Mouse (Mus musculus): Measurements from ENCODE around the gene Unc5c. TPM values are rescaled to one million over a fixed set of nuclear protein-coding genes. Genes with fewer than 3 reads are reported as not detected.

Unc5c gene
- total and polyA plus RNA-seq, 3 experiments = not detected

GRCm38 (mm10) chr3:141538120-141538519 is 73.1 kb downstream of the Unc5c start (continued):
- TF ChIP-seq ZMIZ1 (IDR thresholded peaks at IDR 0.05; ENCODE audit: low read depth, low read length) = no peak
- no peak for TF ChIP-seq MAX (IDR thresholded peaks at IDR 0.05; ENCODE audit: low read length)
- no peak for TF ChIP-seq ZKSCAN1 (IDR thresholded peaks at IDR 0.05; ENCODE audit: low read depth, low read length)
- TF ChIP-seq MYC (IDR thresholded peaks at IDR 0.05; ENCODE audit: low read depth, low read length) = no peak
- no peak for TF ChIP-seq ZNF384 (IDR thresholded peaks at IDR 0.05; ENCODE audit: low read depth, low read length)
- no peak for TF ChIP-seq UBTF (IDR thresholded peaks at IDR 0.05; ENCODE audit: borderline replicate concordance, insufficient read depth, low read depth, low read length)

GRCm38 (mm10) chr3:141540749-141541148 is 75.7 kb downstream of the Unc5c start:
- no peaks in the 10 kb centered on the region for H3K79me2 ChIP-seq (ENCODE audit: control insufficient read depth, insufficient read depth, low read length, poor library complexity)
- DNase-seq (ENCODE audit: low read depth, low spot score) = no peak
- no peaks in the 10 kb centered on the region for H3K4me1 ChIP-seq (ENCODE audit: control insufficient read depth in 1 of 2, insufficient read depth in 2 of 2, low read length in 2 of 2)
- no peaks in the 10 kb centered on the region for H3K36me3 ChIP-seq (ENCODE audit: control insufficient read depth in 1 of 2, insufficient read depth in 2 of 2, low read length in 2 of 2)
- H3K27ac ChIP-seq (ENCODE audit: control insufficient read depth, low read depth, low read length) = no peak overlapping the region
- no peak overlapping the region for H3K9ac ChIP-seq (ENCODE audit: control insufficient read depth, low read depth, low read length, poor library complexity, severe bottlenecking)
- TF ChIP-seq EP300 (IDR thresholded peaks at IDR 0.05; ENCODE audit: low read depth in 1 of 2, low read length in 2 of 2) (no peak), HCFC1 (IDR thresholded peaks at IDR 0.05; ENCODE audit: low read depth, low read length) (no peak), MEF2A (IDR thresholded peaks at IDR 0.05; ENCODE audit: extremely low read depth, insufficient replicate concordance, low read depth, low read length, poor library complexity, severe bottlenecking) (no peak), TCF12 (IDR thresholded peaks at IDR 0.05; ENCODE audit: low read depth, low read length) (no peak), SMC3 (IDR thresholded peaks at IDR 0.05; ENCODE audit: low read depth, low read length) (no peak), JUND (IDR thresholded peaks at IDR 0.05; ENCODE audit: low read depth, low read length) (no peak), RAD21 (IDR thresholded peaks at IDR 0.05; ENCODE audit: low read depth, low read length) (no peak), BHLHE40 (IDR thresholded peaks at IDR 0.05; ENCODE audit: borderline replicate concordance, low read depth, low read length) (no peak), USF2 (IDR thresholded peaks at IDR 0.05; ENCODE audit: borderline replicate concordance in 1 of 2, insufficient read depth in 1 of 2, low read depth in 1 of 2, low read length in 2 of 2) (no peak), MYB (IDR thresholded peaks at IDR 0.05; ENCODE audit: low read depth, low read length) (no peak), MAX (IDR thresholded peaks at IDR 0.05; ENCODE audit: low read length) (no peak), CHD2 (IDR thresholded peaks at IDR 0.05; ENCODE audit: low read length) (no peak), MAZ (IDR thresholded peaks at IDR 0.05; ENCODE audit: low read depth, low read length) (no peak), NRF1 (IDR thresholded peaks at IDR 0.05; ENCODE audit: insufficient read depth, low read depth, low read length, poor library complexity, severe bottlenecking) (no peak), UBTF (IDR thresholded peaks at IDR 0.05; ENCODE audit: borderline replicate concordance, insufficient read depth, low read depth, low read length) (no peak)
- H3K4me3 ChIP-seq (ENCODE audit: control insufficient read depth in 1 of 2, insufficient read depth in 1 of 2, low read depth in 2 of 2, low read length in 2 of 2) = no peak overlapping the region
- no peaks in the 10 kb centered on the region for H3K27me3 ChIP-seq (ENCODE audit: control insufficient read depth in 1 of 2, insufficient read depth in 2 of 2, low read length in 2 of 2)
- H3K9me3 ChIP-seq (replicated peaks; ENCODE audit: insufficient read depth, low read length) = no peaks in the 10 kb centered on the region
